Mouse (Mus musculus): ENCODE measurements around the gene Slamf8.
A peak's percentile ranks its signal among the peaks of the same experiment; 100 is the strongest.

Gene Slamf8

DNA sequence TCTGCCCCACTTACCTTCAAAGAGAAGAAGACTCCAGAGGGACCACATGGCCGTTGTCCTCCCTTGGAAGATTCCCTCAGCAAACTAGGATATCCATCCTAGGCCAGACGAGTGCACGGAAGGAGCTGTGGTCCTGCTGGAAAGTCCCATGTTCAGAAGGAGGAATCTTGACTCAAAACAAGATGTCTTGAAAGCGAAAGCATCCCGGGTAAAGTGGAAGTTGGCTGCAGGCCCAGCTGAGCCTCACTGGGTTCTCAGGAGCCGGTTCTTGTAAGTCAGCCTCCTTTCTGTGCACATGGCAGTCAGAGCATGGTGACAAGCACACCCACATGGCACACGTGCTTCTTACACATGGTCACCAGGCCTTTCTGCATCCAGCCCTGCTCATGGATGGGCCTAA is at the start of gene Slamf8:
Gene Slamf8 (minus strand): TSS at position 184 of the 400 bp plus-strand sequence.
- peak; percentile 5 for DNase-seq (ENCODE audit: low read depth)

DNA sequence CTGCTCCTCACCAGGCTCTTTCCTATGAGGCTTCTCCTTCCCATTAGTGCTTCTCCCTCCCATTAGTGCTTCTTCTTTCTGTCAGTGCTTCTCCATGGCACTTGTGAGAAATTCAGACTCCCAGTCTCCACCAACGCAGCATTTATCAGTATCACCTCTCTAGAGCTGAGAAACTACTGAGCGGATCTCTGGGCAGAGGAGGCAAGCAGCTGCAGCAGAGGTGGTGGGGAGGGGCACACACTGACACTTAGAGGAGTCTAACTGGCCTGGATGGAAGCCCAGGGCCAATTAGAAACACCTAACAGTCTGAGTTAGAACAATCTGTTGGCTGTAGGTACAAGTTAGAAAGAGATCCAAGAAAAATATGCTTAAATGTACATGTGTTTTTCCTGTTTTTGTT is 48.4 kb upstream of the Slamf8 start:
- no peak for DNase-seq (ENCODE audit: low read depth)

DNA sequence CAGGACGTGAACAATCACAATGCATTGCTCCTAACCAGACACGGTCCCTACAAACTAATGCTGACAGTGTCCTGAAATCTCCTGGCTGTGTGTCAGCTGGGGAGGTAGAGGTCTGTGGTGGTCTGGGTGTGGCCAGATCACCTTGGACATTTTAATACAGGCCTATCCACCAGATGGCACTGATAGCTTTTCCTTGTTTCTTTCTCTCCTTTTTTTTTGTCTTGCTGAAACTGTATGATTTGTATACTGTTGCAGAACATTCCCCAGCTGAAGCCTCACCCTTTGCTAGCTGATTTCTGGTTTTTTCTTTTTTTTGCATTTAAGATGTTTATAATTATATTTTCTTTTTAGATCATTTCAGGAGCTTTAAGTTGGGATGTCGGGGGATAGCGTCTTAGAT is 47.4 kb upstream of the Slamf8 start:
- no peak for DNase-seq (ENCODE audit: low read depth)

DNA sequence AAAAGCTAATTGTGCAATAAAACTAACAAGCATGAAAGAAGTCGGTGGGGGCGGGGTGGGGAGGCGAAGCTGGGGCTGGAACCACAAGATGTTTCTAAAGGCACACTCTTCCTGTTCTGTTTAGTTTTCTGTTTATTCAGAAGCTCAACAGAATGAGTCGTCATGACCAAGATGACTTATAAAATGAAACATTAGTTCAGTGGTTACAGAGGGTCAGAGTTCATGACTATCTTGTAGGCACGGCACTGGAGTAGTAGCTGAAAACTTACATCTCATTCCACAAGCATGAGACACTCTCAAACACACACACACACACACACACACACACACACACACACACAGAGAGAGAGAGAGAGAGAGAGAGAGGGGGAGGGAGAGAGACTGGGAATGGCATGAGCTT is 45.9 kb upstream of the Slamf8 start:
- DNase-seq (ENCODE audit: low read depth), result no peak

DNA sequence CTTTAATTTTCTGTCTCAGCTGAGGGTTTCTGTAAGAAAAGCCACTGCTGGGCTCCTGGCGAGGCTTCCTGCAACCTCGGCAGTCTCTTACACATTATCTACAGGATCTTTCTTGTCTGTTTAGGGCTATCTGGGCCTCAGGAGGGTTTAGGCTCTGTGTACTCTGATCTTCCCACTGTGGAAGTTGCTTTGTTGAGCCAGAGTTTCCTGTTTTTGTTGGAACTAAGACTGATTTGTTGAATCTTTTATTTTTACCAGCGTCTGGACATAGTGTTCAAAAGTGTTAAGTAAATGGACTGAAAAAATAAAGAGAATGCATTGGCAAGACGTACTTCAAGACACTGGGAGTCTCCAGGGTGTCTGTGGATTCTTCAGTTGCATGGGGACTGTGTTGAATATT is 44.9 kb upstream of the Slamf8 start:
- DNase-seq (ENCODE audit: low read depth), result no peak

DNA sequence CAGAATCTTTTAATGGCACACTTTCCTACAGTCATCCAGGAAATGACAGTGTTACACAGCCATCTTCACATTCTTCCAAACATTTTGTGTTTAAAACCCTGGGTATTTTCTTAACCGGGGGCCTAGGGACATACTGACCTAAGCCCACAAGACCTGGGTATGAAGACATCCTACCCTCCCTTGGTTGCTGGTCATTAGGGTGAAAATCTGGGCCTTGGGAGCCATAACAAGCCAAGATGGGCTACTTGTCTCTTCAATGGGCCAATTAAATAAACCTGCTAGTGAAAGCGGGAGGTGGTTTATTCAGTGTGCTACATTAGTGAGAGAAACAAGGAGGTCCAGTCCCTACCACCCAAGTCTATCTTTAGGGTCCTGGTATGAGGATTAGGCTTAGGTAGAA is 43.8 kb upstream of the Slamf8 start:
- no peak for DNase-seq (ENCODE audit: low read depth)

DNA sequence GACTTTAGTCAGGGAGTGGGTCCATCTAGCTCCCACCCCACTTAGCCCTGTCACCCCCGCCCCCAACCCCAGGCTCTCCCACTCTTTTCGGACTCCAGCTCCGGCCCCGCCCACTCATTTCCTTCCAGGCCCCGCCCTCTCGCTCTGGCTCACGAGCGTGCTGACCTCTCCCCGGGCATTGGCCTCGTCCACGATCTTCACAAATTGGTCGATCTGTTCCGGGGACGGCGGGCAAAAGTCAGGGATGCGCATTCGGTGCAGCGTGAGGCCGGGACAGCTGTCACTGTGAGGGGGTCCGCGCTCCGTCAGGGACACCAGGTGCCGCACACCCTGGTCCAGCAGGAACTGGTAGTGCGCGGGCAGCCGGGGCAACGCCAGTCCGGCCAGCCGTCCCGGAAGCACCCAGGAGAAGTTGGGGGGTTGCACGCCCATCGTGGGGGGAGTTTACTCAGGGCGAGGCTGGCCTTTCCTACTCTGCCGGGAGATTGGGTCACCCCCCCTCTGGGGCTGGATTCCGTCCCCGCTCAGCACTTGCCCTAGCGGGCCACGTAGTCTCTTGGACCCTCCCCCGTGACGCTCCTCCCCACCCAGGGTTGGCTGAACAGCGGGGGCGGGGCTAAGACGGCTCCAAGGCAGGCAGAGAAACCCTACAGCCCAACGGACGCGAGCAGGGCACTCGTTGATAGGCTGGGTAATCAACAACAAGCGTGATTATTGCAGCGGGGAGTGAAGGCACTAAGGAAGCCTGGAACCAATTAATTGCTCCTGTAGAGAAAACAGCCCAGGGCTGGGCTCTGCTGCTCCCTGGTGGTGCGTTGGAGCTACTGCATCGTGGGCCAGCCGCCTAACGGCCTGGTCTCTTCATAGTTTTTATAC is 42.3 kb upstream of the Slamf8 start, which contains the start of gene Dusp23:
Gene Dusp23 (minus strand): TSS at position 512 of the 876 bp plus-strand sequence.
- peak; percentile 97 for DNase-seq (ENCODE audit: low read depth)

DNA sequence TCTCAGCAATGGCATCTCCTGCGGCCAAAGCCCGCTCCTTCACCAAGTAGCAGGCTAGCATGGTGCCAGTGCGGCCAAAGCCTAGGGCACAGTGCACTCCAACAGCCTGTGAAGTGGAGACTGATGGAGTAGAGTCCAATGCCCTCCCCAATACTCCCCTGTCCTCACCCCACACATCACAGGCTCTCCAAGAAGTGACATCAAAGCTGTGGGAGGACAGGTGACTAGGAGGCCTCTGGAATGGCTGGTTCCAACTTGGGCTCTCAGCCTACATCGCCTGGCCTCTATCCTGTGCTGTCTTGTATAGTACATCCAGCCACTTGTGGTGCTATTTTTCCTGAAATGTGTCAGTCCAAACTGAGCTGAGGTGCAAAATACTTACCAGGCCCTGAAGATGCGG is 41.4 kb upstream of the Slamf8 start:
- DNase-seq (ENCODE audit: low read depth), result no peak

DNA sequence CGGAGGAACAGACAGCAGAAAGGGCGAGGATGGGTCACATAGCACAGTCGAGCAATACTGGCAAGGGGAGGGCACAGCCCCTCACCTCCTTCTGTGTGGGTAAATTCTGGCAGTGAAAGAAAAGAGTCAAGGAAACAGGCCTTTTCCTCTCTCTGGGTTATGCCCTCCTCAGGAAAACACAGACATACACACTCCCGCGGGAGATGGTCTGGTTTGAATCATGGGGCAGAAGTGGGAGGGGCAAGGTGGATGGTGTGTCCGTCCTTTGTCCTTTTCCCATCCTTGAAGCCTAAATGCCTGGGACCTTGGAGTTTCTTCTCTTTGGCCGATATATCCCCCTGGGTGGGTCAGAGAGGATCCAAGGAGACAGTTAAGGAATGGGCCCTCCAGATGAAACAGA is 39.5 kb upstream of the Slamf8 start:
- DNase-seq (ENCODE audit: low read depth), result no peak

DNA sequence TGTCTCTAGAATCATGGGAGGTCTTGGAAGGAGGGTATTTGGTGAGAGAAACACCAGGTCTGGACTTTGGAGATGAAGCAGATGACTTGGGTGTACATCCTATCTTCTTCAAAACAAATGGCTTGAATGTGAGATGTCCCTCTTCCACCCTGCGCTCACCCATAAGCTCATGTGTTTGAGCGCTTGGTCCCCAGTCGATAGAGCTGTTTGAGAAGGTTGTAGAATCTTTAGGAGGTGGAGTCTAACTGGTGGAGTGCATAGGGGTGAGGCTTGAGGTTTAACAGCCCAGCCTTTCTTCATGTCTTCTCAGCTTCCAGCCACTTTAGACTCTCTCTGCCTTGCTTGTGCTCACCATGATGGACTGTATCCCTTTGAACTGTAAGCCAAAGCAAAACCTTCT is 35.9 kb upstream of the Slamf8 start:
- no peak for DNase-seq (ENCODE audit: low read depth)

DNA sequence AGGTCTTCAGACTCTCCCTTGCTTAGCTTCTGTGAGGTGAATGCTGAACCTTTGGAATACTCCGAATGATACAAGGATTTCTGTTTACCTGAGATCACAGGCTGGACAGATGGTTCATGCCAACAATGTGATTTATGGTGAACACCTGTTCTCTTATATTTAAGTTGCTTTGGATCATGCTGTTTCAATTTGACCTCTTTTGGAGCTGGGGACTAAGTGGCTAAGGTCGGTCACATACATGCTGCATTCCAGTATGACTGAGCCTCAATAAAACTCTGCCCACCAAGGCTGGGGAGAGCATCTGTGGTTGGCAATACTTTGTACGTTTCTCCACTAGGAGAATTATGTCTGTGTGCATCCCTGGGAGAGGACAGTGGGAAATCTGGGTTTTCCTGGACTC is 33.7 kb upstream of the Slamf8 start:
- no peak for DNase-seq (ENCODE audit: low read depth)

DNA sequence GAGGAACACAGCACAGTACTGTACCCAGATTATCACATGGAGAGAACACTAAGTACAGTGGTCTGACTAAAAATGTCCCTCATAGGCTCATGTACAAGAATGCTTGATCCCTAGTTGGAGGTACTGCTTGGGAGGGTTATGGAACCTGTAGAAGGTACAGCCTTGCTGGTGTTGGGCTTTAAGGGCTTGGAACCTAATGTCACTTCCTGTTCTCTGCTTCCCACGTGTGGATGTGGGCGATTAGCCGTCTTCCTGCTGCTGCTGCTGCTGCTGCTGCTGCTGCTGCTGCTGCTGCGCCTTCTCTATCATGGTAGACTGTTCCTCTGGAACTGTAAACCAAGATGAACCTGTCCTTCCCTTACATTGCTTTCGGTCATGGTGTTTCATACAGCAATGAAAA is 33.2 kb upstream of the Slamf8 start:
- no peak for DNase-seq (ENCODE audit: low read depth)

DNA sequence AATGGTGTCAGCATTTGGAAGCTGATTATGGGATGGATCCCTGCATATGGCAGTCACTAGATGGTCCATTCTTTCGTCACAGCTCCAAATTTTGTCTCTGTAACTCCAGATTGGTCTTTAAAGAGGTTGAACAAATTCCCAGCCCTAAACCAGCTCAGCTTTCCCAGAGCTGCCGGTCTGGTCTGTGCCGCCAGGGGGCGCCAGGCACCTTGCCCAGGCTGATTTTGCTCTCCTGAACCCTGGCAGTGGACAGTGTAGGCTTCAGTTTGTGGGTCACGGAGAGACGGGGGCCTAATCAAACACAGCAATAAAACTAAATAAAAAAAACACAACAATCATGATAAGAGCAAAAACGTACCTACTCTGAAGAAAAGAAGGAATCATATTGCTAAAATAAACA is 28.9 kb upstream of the Slamf8 start:
- peak; percentile 75 for DNase-seq (ENCODE audit: low read depth)

DNA sequence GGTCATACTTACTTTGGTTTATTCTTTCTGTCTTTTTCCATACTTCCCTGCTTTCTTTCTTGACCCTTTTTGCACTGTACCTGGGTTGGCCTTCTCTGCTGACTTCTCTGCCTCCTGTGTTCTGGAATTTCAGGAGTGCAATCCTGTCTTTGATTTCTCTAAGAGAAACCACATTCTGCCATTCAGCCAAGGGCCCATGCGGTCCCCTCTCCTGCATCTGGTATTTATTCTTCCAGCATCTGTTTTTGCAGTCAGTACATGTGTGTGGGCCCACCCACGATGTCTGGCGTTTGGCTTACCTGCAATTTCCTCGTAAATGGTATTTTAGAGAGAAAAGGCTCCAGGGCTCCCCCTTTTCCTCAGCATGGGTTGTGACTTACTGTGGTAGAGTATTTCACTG is 27.8 kb upstream of the Slamf8 start:
- DNase-seq (ENCODE audit: low read depth), result no peak

DNA sequence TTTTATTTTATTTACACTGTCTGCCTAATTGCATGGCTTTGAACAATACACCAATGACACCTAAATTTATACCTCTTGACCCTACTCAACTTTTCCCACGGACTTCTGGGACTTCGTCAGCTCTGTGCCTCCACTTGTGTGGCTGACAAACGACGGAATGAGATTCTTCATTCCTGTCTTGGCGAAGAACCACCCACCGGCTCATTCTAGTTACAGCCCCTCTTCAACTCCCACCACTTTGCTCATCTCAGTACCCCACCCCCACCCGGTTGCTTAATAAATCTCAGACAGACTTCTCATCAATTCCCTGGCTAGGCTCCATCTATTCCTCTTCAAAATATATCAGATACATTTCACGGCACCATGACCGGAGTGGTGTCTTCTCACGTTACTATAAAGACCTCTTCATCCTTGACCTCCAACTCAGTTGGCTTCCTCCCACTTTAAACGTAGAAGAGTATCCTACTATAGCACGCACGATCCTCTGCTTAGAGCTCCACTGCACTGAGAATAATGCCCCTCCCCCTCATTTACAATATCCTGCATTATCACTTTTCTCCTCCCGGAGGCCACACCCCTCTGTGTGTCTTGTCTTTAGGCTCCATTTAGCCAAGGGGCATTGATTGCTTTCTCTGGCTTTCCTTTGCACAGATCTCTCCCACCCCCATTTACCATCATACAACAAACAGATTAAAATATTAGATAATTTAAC is 27.2 kb upstream of the Slamf8 start:
- no peak for DNase-seq (ENCODE audit: low read depth)

DNA sequence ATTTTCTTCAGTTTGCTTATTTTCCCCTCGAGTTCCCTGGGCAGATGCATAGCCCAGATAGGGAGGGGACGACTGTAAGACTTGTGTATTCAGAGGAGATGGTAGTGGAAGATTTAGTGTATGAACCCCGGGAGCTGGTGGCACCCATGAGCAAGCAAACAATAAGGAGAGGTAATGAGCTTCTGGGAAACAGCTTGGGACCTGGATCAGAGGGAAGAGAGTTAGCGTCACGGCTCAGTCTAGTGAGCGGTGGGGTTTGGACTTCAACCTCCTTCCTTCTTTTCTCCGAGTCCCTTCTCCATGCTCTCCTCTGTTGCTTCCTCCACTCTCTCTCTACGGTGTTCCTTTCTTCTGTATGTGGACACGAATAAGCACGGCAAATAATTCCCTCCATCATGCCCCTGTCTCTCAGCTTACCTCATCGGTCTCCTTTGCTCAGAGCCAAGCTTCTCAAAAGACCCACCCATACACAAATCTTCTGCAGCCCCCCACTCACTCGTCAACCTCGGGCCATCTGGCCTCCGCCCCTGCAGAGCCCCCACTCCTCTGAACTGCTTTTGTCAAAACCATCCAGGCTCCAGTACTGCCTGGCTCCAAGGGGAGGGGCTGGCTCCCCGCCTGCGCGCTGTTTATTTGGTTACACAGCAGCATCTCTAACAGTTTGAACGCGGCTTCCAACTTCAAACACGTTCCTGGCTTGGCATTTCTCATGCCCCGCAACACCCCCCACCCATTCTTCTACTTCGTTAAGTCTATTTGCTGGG is 26.4 kb upstream of the Slamf8 start:
- DNase-seq (ENCODE audit: low read depth), result no peak

DNA sequence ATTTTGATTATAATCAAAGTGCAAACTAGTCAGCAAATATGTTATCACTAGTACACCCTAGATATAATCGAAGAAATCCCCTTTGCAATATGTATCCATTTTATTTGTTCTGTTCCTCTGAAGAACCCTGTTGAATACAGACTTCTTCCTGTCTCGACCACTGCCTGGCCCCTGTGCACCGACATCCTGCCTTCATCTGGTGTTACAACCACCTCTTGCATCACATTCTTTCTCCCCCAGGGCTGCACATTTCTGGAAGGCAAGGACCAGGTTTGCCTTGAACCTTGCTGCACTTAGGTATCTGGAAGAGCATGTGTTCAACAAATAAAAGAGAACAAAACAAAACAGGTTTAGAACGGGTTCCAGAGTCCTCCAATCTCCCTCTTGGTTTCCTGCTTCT is 25.0 kb upstream of the Slamf8 start:
- DNase-seq (ENCODE audit: low read depth), result no peak

DNA sequence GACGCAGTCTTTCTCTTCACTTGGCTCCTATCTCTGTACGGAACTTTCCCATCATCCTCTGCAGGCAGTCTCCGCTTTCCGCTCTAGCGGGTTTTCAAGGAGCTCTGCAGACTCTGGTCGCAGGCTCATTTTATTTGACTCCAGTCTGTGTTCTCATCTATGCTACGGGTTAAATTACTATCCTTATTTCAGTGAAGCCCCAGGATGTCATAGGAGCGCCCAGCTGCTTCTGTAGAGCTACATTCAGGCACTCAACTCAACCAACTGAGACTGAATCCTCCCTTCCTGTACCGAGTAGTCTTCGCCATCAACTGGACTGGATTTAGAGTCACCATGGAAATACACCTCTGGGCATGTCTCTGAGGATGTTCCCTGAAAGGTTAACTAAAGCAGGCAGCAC is 24.3 kb upstream of the Slamf8 start:
- DNase-seq (ENCODE audit: low read depth), result no peak

DNA sequence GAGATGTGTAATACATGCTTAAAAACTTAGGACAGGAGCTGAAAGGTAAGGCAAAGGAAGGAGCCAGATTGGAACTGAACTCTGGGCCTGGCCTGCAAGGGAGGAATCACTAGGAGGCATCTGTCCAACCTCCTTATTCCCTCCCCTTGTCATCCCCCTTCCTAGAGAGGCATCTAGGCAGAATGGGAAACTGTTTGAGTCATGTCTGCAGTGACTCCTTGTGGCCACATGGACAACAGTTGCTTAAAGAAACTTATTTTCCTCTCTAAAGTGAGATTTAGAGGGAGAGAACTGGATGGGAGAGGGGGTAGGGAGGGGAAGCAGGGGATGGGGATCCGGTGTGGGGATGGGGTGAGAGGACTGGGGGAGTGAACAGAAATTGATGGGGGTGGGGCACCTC is 22.4 kb upstream of the Slamf8 start:
- DNase-seq (ENCODE audit: low read depth), result no peak

DNA sequence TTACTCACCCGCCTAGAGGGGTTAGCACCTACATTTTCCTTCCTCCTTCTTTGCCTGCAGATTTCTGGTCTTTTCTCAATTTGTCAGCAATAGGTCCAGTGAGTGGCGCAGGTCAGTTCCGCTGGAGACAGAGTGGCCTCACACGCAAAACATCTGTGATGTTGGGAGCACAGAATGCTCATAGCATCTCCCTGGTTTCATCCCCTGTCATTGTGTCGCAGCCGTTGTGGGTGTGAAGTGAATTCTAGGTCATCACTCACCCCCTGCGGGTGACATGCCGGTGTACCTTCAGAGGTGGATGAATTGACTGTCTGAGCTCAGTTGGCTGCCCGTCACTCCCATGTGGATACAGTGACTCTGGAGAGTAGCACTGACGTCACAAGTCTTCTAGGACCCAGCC is 20.9 kb upstream of the Slamf8 start:
- DNase-seq (ENCODE audit: low read depth), result no peak

DNA sequence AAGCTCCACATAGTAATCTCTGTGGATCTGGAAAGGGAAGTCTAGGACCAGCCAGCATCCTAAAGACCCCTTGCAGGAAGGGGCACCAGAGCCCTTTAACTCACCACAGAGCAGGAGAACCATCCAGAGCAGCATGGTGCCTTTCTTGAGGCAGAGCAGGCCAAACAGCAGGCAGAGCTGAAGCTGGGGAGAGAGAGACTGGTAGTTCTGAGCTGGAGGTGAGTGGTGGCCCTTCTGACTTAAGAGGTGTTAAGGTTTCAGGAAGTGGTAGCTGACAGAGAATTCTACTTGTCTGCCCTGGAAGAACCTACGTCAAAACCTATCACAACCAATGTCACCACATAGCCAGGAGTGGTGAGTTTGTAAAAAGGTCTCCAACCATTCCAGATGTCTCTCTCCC is 12.0 kb upstream of the Slamf8 start, which contains the start of gene Fcrl6:
Gene Fcrl6 (minus strand): TSS at position 226 of the 400 bp plus-strand sequence.
- DNase-seq (ENCODE audit: low read depth), result no peak

DNA sequence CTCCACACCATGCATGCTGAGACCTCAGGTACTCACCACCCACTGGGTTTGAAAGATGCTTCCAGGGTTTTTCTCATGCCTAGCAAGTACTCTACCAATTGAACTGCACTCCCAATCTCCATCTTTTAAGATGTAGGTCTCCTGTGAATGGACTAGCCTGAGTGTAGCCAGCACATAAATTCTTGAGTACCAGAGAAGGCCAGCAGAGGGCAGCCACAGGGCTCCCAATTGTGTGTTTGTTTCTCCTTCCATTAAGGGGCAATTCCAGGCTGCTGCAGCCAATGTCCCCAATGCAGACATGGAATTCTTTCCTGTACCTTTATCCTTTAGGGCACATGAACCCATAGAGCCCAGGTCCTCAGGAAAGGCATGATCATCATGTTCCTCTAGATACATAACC is 4.1 kb upstream of the Slamf8 start:
- peak; percentile 38 for DNase-seq (ENCODE audit: low read depth)

DNA sequence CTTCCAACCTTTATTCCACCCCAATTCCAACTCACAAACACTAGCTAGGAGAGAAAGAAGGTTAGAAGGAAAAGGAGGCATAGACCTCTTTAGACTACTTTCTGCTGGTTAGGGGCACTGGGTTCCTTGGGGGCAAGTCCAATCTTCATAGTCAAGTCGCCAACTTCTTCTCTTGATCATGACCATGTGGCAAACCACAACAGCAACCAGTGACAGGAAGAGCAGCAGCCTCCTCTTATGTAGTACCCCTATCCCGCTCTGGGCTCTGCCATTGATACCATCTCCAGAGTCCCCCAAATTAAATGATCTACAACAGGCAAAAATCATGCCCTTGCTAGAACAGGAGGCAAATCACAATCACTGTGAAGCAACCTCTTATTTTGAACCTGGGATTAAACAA is 3.6 kb upstream of the Slamf8 start:
- DNase-seq (ENCODE audit: low read depth), result no peak

Data from naive thymus-derived CD4-positive, alpha-beta T cell, adult 2 months (primary cell).